17 mouse cellular contexts compared by ENCODE assay signal in genomic region chr5:14951822-14952221, GRCm38 (mm10). TPM values are rescaled to one million over a fixed set of nuclear protein-coding genes. Genes with fewer than 3 reads are reported as not detected.
DNase-seq lines count a peak whose midpoint lies in the region; ATAC-seq and TF ChIP-seq lines count a peak whose summit lies in the region.
"Not testable (repeated sequence)": the region's sequence is repeated elsewhere in the genome, so short reads cannot be mapped to it uniquely, and the experiment has no call there.
"Had no signal": no experiment of that assay in that cellular context is flagged by ENCODE, and none has a peak within 500 bp of the region (broad histone marks: within the 10 kb centered on the region; RNA-seq: fewer than 3 reads in every experiment).

No protein-coding gene starts in this region.

- TF ChIP-seq CTCF in hindbrain, postnatal 0 days (IDR thresholded peaks at IDR 0.05; ENCODE audit: low read depth); lung, postnatal 0 days (IDR thresholded peaks at IDR 0.05): not testable (repeated sequence)

- ATAC-seq in embryonic facial prominence, embryonic 15.5 days (ENCODE audit: insufficient number of reproducible peaks, low FRiP score, low TSS enrichment, low read depth) = peak; percentile 77; the same call in 1 of the 2 replicates
- peak; percentile 72 for ATAC-seq in heart, embryonic 11.5 days (replicated peaks; ENCODE audit: insufficient number of reproducible peaks, low FRiP score, low TSS enrichment)
- peak; percentile 67; the same call in 1 of the 2 replicates for ATAC-seq in hindbrain, postnatal 0 days
- 0 out of 2 replicates have a peak, but pooled peaks have one; percentile 31 for ATAC-seq in limb, embryonic 12.5 days (ENCODE audit: insufficient number of reproducible peaks, insufficient read depth, low FRiP score, low TSS enrichment, low read depth)
- ATAC-seq in lung, postnatal 0 days = 0 out of 2 replicates have a peak, but pooled peaks have one; percentile 26
- peak; percentile 49; the same call in 1 of the 2 replicates for ATAC-seq in neural tube, embryonic 12.5 days (ENCODE audit: low FRiP score, low read depth)

- TF ChIP-seq EP300 in lung, postnatal 0 days (IDR thresholded peaks at IDR 0.05) = not testable (repeated sequence)

- H3K4me1 ChIP-seq in embryonic facial prominence, embryonic 15.5 days; heart, embryonic 11.5 days (ENCODE audit: control insufficient read depth, insufficient read depth, low read length); hindbrain, postnatal 0 days (ENCODE audit: insufficient read depth, low read length); limb, embryonic 12.5 days (replicated peaks); lung, postnatal 0 days (ENCODE audit: insufficient read depth, low read depth, low read length); neural tube, embryonic 12.5 days: not testable (repeated sequence)

- not testable (repeated sequence) for H3K36me3 ChIP-seq in embryonic facial prominence, embryonic 15.5 days; heart, embryonic 11.5 days (ENCODE audit: control insufficient read depth, insufficient read depth, low read length); hindbrain, postnatal 0 days (ENCODE audit: insufficient read depth, low read length); limb, embryonic 12.5 days; lung, postnatal 0 days (ENCODE audit: insufficient read depth, low read length); neural tube, embryonic 12.5 days

- not testable (repeated sequence) for H3K4me2 ChIP-seq in embryonic facial prominence, embryonic 15.5 days (replicated peaks); heart, embryonic 11.5 days; hindbrain, postnatal 0 days (ENCODE audit: low read depth, low read length); limb, embryonic 12.5 days; lung, postnatal 0 days (replicated peaks; ENCODE audit: low read depth, low read length); neural tube, embryonic 12.5 days (replicated peaks)

- not testable (repeated sequence) for H3K9ac ChIP-seq in embryonic facial prominence, embryonic 15.5 days; heart, embryonic 11.5 days (ENCODE audit: low read depth, low read length); hindbrain, postnatal 0 days (replicated peaks; ENCODE audit: low read length); limb, embryonic 12.5 days (replicated peaks); lung, postnatal 0 days (replicated peaks; ENCODE audit: low read depth); neural tube, embryonic 12.5 days

- not testable (repeated sequence) for H3K27ac ChIP-seq in embryonic facial prominence, embryonic 15.5 days (replicated peaks); heart, embryonic 11.5 days (ENCODE audit: low read depth, low read length); hindbrain, postnatal 0 days; limb, embryonic 12.5 days; lung, postnatal 0 days (ENCODE audit: low read length); neural tube, embryonic 12.5 days

- peak; percentile 11 for DNase-seq in 416B (ENCODE audit: low read depth)
- peak; percentile 2 for DNase-seq in hindbrain, postnatal 0 days (ENCODE audit: low spot score)
- not testable (repeated sequence) for DNase-seq in lung, postnatal 0 days (ENCODE audit: low spot score)

- H3K9me3 ChIP-seq in embryonic facial prominence, embryonic 15.5 days (replicated peaks) = peaks cover 15% of the 10 kb centered on the region
- peaks cover 13% of the 10 kb centered on the region for H3K9me3 ChIP-seq in heart, embryonic 11.5 days (replicated peaks; ENCODE audit: control insufficient read depth, low read length)
- peaks cover 21% of the 10 kb centered on the region for H3K9me3 ChIP-seq in hindbrain, postnatal 0 days (ENCODE audit: low read length)
- peaks cover 29% of the 10 kb centered on the region for H3K9me3 ChIP-seq in limb, embryonic 12.5 days
- not testable (repeated sequence) for H3K9me3 ChIP-seq in lung, postnatal 0 days (ENCODE audit: low read length)
- peaks cover 34% of the 10 kb centered on the region for H3K9me3 ChIP-seq in neural tube, embryonic 12.5 days

- not testable (repeated sequence) for H3K27me3 ChIP-seq in embryonic facial prominence, embryonic 15.5 days; heart, embryonic 11.5 days (ENCODE audit: control insufficient read depth, insufficient read depth, low read length); hindbrain, postnatal 0 days (ENCODE audit: insufficient read depth, low read length); limb, embryonic 12.5 days; lung, postnatal 0 days (replicated peaks; ENCODE audit: insufficient read depth, low read length); neural tube, embryonic 12.5 days (replicated peaks)

- not testable (repeated sequence) for H3K4me3 ChIP-seq in embryonic facial prominence, embryonic 15.5 days (replicated peaks); heart, embryonic 11.5 days (ENCODE audit: low read depth, low read length); hindbrain, postnatal 0 days (ENCODE audit: low read length); limb, embryonic 12.5 days (replicated peaks); lung, postnatal 0 days (ENCODE audit: low read depth, low read length); neural tube, embryonic 12.5 days

- 64% methylated on average over 7 of the region's 7 CpGs for WGBS in embryonic facial prominence, embryonic 15.5 days
- 61% methylated on average over 7 of the region's 7 CpGs for WGBS in heart, embryonic 11.5 days (ENCODE audit: insufficient replicate concordance)
- WGBS in hindbrain, postnatal 0 days = 69% methylated on average over 7 of the region's 7 CpGs
- 70% methylated on average over 7 of the region's 7 CpGs for WGBS in limb, embryonic 12.5 days
- 62% methylated on average over 7 of the region's 7 CpGs for WGBS in lung, postnatal 0 days
- WGBS in neural tube, embryonic 12.5 days = 69% methylated on average over 7 of the region's 7 CpGs

RNA-seq across cellular contexts. Expression of gene Speer4e, which starts 13.6 kb away (rescaled TPM):
- not detected in 2 replicates for polyA plus RNA-seq in embryonic facial prominence, embryonic 15.5 days (2015; fragmentation: Nextera tagmentation; extraction: Ambion mirVana)
- polyA plus RNA-seq in heart, embryonic 11.5 days (2014; fragmentation: Nextera tagmentation; extraction: Ambion mirVana) = not detected in 2 replicates
- not detected in 2 replicates for total RNA-seq in hindbrain, postnatal 0 days (2014; rRNA removed)
- not detected in 2 replicates for polyA plus RNA-seq in hindbrain, postnatal 0 days (2015; fragmentation: Nextera tagmentation; extraction: Ambion mirVana)
- not detected in 2 replicates for polyA plus RNA-seq in limb, embryonic 12.5 days (2016; fragmentation: Nextera tagmentation; extraction: Ambion mirVana)
- not detected in 2 replicates for polyA plus RNA-seq in lung, postnatal 0 days (2015; fragmentation: Nextera tagmentation; extraction: Ambion mirVana)
- not detected in 2 replicates for polyA plus RNA-seq in neural tube, embryonic 12.5 days (2016; fragmentation: Nextera tagmentation; extraction: Ambion mirVana)
- total RNA-seq: adrenal gland, postnatal 10 days; gastrocnemius, postnatal 14 days; heart, adult 8-10 months; heart, postnatal 36 days; layer of hippocampus, adult 2 months; left cerebral cortex, postnatal 36 days had no signal
- polyA plus RNA-seq: brain, embryonic 14.5 days; inflammation-experienced regulatory T-cells, adult 6 months; liver, embryonic 15.5 days; small intestine, adult 2 months had no signal

RNA-seq across cellular contexts. Expression of gene Gm10354, which starts 26.9 kb away (rescaled TPM):
- polyA plus RNA-seq in embryonic facial prominence, embryonic 15.5 days (2015; fragmentation: Nextera tagmentation; extraction: Ambion mirVana) = 0.14 TPM in 1 of 2 replicates, not detected in the other
- not detected in 2 replicates for polyA plus RNA-seq in heart, embryonic 11.5 days (2014; fragmentation: Nextera tagmentation; extraction: Ambion mirVana)
- total RNA-seq in hindbrain, postnatal 0 days (2014; rRNA removed) = not detected in 2 replicates
- not detected in 2 replicates for polyA plus RNA-seq in hindbrain, postnatal 0 days (2015; fragmentation: Nextera tagmentation; extraction: Ambion mirVana)
- not detected in 2 replicates for polyA plus RNA-seq in limb, embryonic 12.5 days (2016; fragmentation: Nextera tagmentation; extraction: Ambion mirVana)
- not detected in 2 replicates for polyA plus RNA-seq in lung, postnatal 0 days (2015; fragmentation: Nextera tagmentation; extraction: Ambion mirVana)
- not detected in 2 replicates for polyA plus RNA-seq in neural tube, embryonic 12.5 days (2016; fragmentation: Nextera tagmentation; extraction: Ambion mirVana)
- total RNA-seq: adrenal gland, postnatal 10 days; gastrocnemius, postnatal 14 days; heart, adult 8-10 months; heart, postnatal 36 days; layer of hippocampus, adult 2 months; left cerebral cortex, postnatal 36 days had no signal
- polyA plus RNA-seq: brain, embryonic 14.5 days; inflammation-experienced regulatory T-cells, adult 6 months; liver, embryonic 15.5 days; small intestine, adult 2 months had no signal

RNA-seq across cellular contexts. Expression of gene Gm9758, which starts 37.1 kb away (rescaled TPM):
- polyA plus RNA-seq in embryonic facial prominence, embryonic 15.5 days (2015; fragmentation: Nextera tagmentation; extraction: Ambion mirVana) = not detected in 2 replicates
- not detected in 2 replicates for polyA plus RNA-seq in heart, embryonic 11.5 days (2014; fragmentation: Nextera tagmentation; extraction: Ambion mirVana)
- total RNA-seq in hindbrain, postnatal 0 days (2014; rRNA removed) = not detected in 2 replicates
- polyA plus RNA-seq in hindbrain, postnatal 0 days (2015; fragmentation: Nextera tagmentation; extraction: Ambion mirVana) = not detected in 2 replicates
- polyA plus RNA-seq in limb, embryonic 12.5 days (2016; fragmentation: Nextera tagmentation; extraction: Ambion mirVana) = not detected in 2 replicates
- not detected in 2 replicates for polyA plus RNA-seq in lung, postnatal 0 days (2015; fragmentation: Nextera tagmentation; extraction: Ambion mirVana)
- not detected in 2 replicates for polyA plus RNA-seq in neural tube, embryonic 12.5 days (2016; fragmentation: Nextera tagmentation; extraction: Ambion mirVana)
- total RNA-seq: adrenal gland, postnatal 10 days; gastrocnemius, postnatal 14 days; heart, adult 8-10 months; heart, postnatal 36 days; layer of hippocampus, adult 2 months; left cerebral cortex, postnatal 36 days had no signal
- polyA plus RNA-seq: brain, embryonic 14.5 days; inflammation-experienced regulatory T-cells, adult 6 months; liver, embryonic 15.5 days; small intestine, adult 2 months had no signal

Comparison
In these comparisons a context has a peak if more than half of its experiments do, and no peak if none do; other contexts are left out.
1. ATAC-seq: peak in every context shown above with its lines; median percentile 77 in embryonic facial prominence, embryonic 15.5 days; 72 in heart, embryonic 11.5 days; 67 in hindbrain, postnatal 0 days; 49 in neural tube, embryonic 12.5 days; 31 in limb, embryonic 12.5 days; 26 in lung, postnatal 0 days.